ENCODE assay signal across 8 mouse cellular contexts in genomic region chr13:70643408-70644082, GRCm38 (mm10). TPM values are rescaled to one million over a fixed set of nuclear protein-coding genes. Genes with fewer than 3 reads are reported as not detected.
DNase-seq lines count a peak whose midpoint lies in the region; ATAC-seq and TF ChIP-seq lines count a peak whose summit lies in the region.

No protein-coding gene starts in this region.

- no peak for TF ChIP-seq CTCF in thymus, adult 2 months (IDR thresholded peaks at IDR 0.05; ENCODE audit: borderline replicate concordance, control insufficient read depth, extremely low read depth, insufficient read depth, low read length, poor library complexity)

- H3K36me3 ChIP-seq in thymus, adult 2 months (ENCODE audit: control insufficient read depth, insufficient read depth, low read length), result no peaks in the 10 kb centered on the region
- H3K36me3 ChIP-seq in forebrain, embryonic 13.5 days (ENCODE audit: poor library complexity, severe bottlenecking), result no peaks in the 10 kb centered on the region
- H3K36me3 ChIP-seq in intestine, embryonic 15.5 days, result no peaks in the 10 kb centered on the region
- no peaks in the 10 kb centered on the region for H3K36me3 ChIP-seq in limb, embryonic 14.5 days (ENCODE audit: control insufficient read depth, insufficient read depth, low read length)

- H3K27ac ChIP-seq in thymus, adult 2 months (ENCODE audit: control insufficient read depth, insufficient read depth, low read length), result no peak overlapping the region
- no peak overlapping the region for H3K27ac ChIP-seq in forebrain, embryonic 13.5 days
- no peak overlapping the region for H3K27ac ChIP-seq in intestine, embryonic 15.5 days
- no peak overlapping the region for H3K27ac ChIP-seq in limb, embryonic 14.5 days (replicated peaks; ENCODE audit: low read depth, low read length)

- no peak overlapping the region for H3K4me2 ChIP-seq in forebrain, embryonic 13.5 days
- no peak overlapping the region for H3K4me2 ChIP-seq in intestine, embryonic 15.5 days (replicated peaks)
- no peak overlapping the region for H3K4me2 ChIP-seq in limb, embryonic 14.5 days (replicated peaks; ENCODE audit: low read depth, low read length, severe bottlenecking)

- H3K9ac ChIP-seq in forebrain, embryonic 13.5 days, result no peak overlapping the region
- no peak overlapping the region for H3K9ac ChIP-seq in intestine, embryonic 15.5 days
- no peak overlapping the region for H3K9ac ChIP-seq in limb, embryonic 14.5 days (ENCODE audit: low read depth, low read length, severe bottlenecking)

- WGBS in thymus, adult 2 months, result 23% methylated on average over 10 of the region's 10 CpGs
- 20% methylated on average over 10 of the region's 10 CpGs for WGBS in forebrain, embryonic 13.5 days
- WGBS in intestine, embryonic 15.5 days, result 20% methylated on average over 10 of the region's 10 CpGs
- 20% methylated on average over 10 of the region's 10 CpGs for WGBS in limb, embryonic 14.5 days

- H3K27me3 ChIP-seq in thymus, adult 2 months (ENCODE audit: control insufficient read depth, insufficient read depth, low read length), result no peaks in the 10 kb centered on the region
- peaks cover 13% of the 10 kb centered on the region; the same call in 1 of the 2 replicates for H3K27me3 ChIP-seq in forebrain, embryonic 13.5 days
- H3K27me3 ChIP-seq in intestine, embryonic 15.5 days (replicated peaks), result no peaks in the 10 kb centered on the region
- H3K27me3 ChIP-seq in limb, embryonic 14.5 days (ENCODE audit: control insufficient read depth, insufficient read depth, low read length), result no peaks in the 10 kb centered on the region

- peak; percentile 52 for DNase-seq in thymus, adult 2 months
- no peak for DNase-seq in thymus, adult 18-20 months
- peak; percentile 78 for DNase-seq in limb, embryonic 14.5 days (ENCODE audit: low spot score)
- peak; percentile 78 for DNase-seq in naive thymus-derived CD4-positive, alpha-beta T cell, adult 2 months (ENCODE audit: low read depth)
- peak; percentile 38 for DNase-seq in telencephalon, adult 2 months (ENCODE audit: low read depth, low spot score)

- peak; percentile 68 for ATAC-seq in cerebellum, adult (ENCODE audit: insufficient number of reproducible peaks, low FRiP score, low TSS enrichment)
- peak; percentile 61 for ATAC-seq in forebrain, embryonic 13.5 days
- peak; percentile 54 for ATAC-seq in intestine, embryonic 15.5 days
- ATAC-seq in limb, embryonic 14.5 days (ENCODE audit: low FRiP score, low read depth), result no peak

- no peaks in the 10 kb centered on the region for H3K4me1 ChIP-seq in thymus, adult 2 months (replicated peaks; ENCODE audit: control insufficient read depth, insufficient read depth, low read length)
- H3K4me1 ChIP-seq in forebrain, embryonic 13.5 days, result no peaks in the 10 kb centered on the region
- 0 out of 2 replicates have a peak, but pooled peaks cover 4% of the 10 kb centered on the region for H3K4me1 ChIP-seq in intestine, embryonic 15.5 days (replicated peaks)
- H3K4me1 ChIP-seq in limb, embryonic 14.5 days (ENCODE audit: control insufficient read depth, insufficient read depth, low read length), result no peaks in the 10 kb centered on the region

- TF ChIP-seq POLR2A in thymus, adult 2 months (IDR thresholded peaks at IDR 0.05; ENCODE audit: control insufficient read depth, extremely low read depth, insufficient read depth, low read length, poor library complexity), result no peak
- no peak for TF ChIP-seq POLR2A in limb, embryonic 14.5 days (IDR thresholded peaks at IDR 0.05; ENCODE audit: borderline replicate concordance, extremely low read depth, insufficient read depth, insufficient read length)

- no peaks in the 10 kb centered on the region for H3K9me3 ChIP-seq in forebrain, embryonic 13.5 days (replicated peaks)
- no peaks in the 10 kb centered on the region for H3K9me3 ChIP-seq in intestine, embryonic 15.5 days
- no peaks in the 10 kb centered on the region for H3K9me3 ChIP-seq in limb, embryonic 14.5 days (ENCODE audit: control insufficient read depth, low read length)

- H3K4me3 ChIP-seq in thymus, adult 2 months (ENCODE audit: control insufficient read depth, insufficient read depth, low read length), result no peak overlapping the region
- H3K4me3 ChIP-seq in forebrain, embryonic 13.5 days, result no peak overlapping the region
- no peak overlapping the region for H3K4me3 ChIP-seq in intestine, embryonic 15.5 days (replicated peaks)
- H3K4me3 ChIP-seq in limb, embryonic 14.5 days (replicated peaks; ENCODE audit: low read length), result no peak overlapping the region

RNA-seq across cellular contexts. Expression of gene Ice1, which starts 6.1 kb away (rescaled TPM):
- polyA plus RNA-seq in thymus, adult 2 months (2012; rRNA removed), result 35.7 and 36.7 TPM in 2 replicates
- 22.4 and 27.2 TPM in 2 replicates for polyA plus RNA-seq in forebrain, embryonic 13.5 days (2015; fragmentation: Nextera tagmentation; extraction: Ambion mirVana)
- 14.2 and 16.2 TPM in 2 replicates for polyA plus RNA-seq in intestine, embryonic 15.5 days (2015; fragmentation: Nextera tagmentation; extraction: Ambion mirVana)
- polyA plus RNA-seq in limb, embryonic 14.5 days (2012; rRNA removed), result 60.9 and 64.4 TPM in 2 replicates
- polyA plus RNA-seq in limb, embryonic 14.5 days (2014; fragmentation: Nextera tagmentation; extraction: Ambion mirVana), result 39.3 and 40.7 TPM in 2 replicates

Comparison
In these comparisons a context has a peak if more than half of its experiments do, and no peak if none do; other contexts are left out.
1. DNase-seq: peak in thymus, adult 2 months (single experiment), limb, embryonic 14.5 days (single experiment), naive thymus-derived CD4-positive, alpha-beta T cell, adult 2 months (single experiment) and telencephalon, adult 2 months (single experiment); none in thymus, adult 18-20 months (0 of 2).